Mouse (Mus musculus) urinary bladder, postnatal 0 days (tissue): ENCODE measurements around the gene Kctd21. TPM values are rescaled to one million over a fixed set of nuclear protein-coding genes. Genes with fewer than 3 reads are reported as not detected.

Source experiments
- polyA plus RNA-seq: library from polyadenylated mRNA; unstranded; fragments of >200 nt; fragmentation: Nextera tagmentation; extraction: Ambion mirVana; gene quantifications from 2 replicates; pipeline ENCODE4 v1.2.1, GENCODE M21; 2015

Gene Kctd21
- 3.5 and 3.6 TPM in 2 replicates for polyA plus RNA-seq

GRCm38 (mm10) chr7:97331726-97332666, at the start of gene Kctd21, which contains the start of gene Usp35:
Kctd21 (plus strand) TSS chr7:97332327.
Usp35 (minus strand) TSS chr7:97332020.

Other genes with a start within 250 kb of the Kctd21 start
- 1.1 and 1.5 TPM in 2 replicates for gene Usp35, start 307 bp upstream of the Kctd21 start, polyA plus RNA-seq
- gene Alg8, start 39.3 kb downstream of the Kctd21 start, polyA plus RNA-seq, result 16.6 and 20.3 TPM in 2 replicates
- gene Ndufc2, start 67.7 kb downstream of the Kctd21 start, polyA plus RNA-seq, result 399 and 476 TPM in 2 replicates
- gene Thrsp, start 85.4 kb downstream of the Kctd21 start, polyA plus RNA-seq, result 1.1 and 1.4 TPM in 2 replicates
- 1.2 TPM in 2 replicates for gene Kctd14, start 119.0 kb downstream of the Kctd21 start, polyA plus RNA-seq
- gene Ints4, start 148.6 kb downstream of the Kctd21 start, polyA plus RNA-seq, result 18.3 and 19.5 TPM in 2 replicates
- gene Aamdc, start 247.2 kb downstream of the Kctd21 start, polyA plus RNA-seq, result 43.3 and 45.6 TPM in 2 replicates
- gene Rsf1, start 247.6 kb downstream of the Kctd21 start, polyA plus RNA-seq, result 8.9 and 10.5 TPM in 2 replicates